Mouse (Mus musculus): Measurements from ENCODE around the gene Pkdrej.
"Not testable (repeated sequence)": the region's sequence is repeated elsewhere in the genome, so short reads cannot be mapped to it uniquely, and the experiment has no call there.

The Pkdrej gene

DNA sequence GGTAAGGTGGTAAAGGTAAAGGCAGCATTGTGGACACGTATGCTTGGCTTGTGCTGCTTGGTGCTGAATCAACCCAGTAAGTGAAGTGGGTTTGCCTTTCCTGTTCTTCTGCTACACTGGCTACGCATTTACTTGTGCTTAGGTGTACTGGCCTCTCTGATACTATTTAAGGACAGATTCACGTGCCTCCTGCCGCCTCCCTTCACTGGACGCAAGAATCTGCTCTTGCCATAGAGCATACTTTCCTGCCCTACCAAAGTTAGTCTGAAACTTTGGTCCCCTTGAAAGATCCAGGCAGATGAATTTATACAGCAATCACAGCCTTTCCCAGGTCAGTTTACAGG lies 11.1 kb downstream of the Pkdrej start:
- DNase-seq (ENCODE audit: low spot score in 2 of 2), result no peak

DNA sequence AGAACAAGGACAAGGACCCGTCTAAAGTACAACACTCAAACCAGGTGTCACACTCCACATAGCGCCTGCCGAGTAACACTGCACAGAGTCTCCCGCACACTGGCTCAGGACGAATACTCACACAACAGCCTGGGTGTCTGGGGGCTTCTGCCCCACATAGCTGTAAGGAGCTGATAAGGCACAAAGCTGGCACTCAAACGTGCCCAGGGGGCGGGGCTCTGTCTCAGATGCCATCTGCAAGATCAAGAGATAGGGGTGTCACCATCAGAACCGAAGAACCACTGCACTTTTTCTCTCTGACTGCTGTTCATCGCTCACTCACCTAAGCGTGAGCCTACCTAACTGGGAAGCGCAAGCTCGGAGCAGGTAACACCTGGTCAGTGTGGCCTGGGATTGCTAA lies 12.4 kb downstream of the Pkdrej start:
- no peak for DNase-seq (ENCODE audit: low spot score in 2 of 2)

DNA sequence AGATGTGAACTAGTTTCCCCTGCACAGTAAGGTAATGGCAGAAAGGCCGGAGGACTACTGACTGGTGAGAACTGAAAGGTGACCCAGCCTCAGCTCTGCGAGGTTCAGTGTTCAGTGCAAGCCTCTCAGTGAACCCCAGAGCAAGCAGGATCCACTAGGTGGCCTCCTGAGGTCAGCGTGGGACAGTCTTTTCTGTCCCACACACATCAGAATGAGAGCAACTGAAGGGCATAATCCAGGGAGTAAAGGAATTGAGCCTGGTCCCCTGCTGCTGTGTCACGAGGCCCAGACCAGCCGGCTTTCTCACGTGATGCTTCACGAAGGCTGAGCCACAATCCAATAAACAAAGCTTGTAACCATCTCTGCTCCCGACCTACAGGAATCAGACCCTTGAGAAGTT lies 13.1 kb downstream of the Pkdrej start:
- DNase-seq (ENCODE audit: low spot score in 2 of 2), result no peak

DNA sequence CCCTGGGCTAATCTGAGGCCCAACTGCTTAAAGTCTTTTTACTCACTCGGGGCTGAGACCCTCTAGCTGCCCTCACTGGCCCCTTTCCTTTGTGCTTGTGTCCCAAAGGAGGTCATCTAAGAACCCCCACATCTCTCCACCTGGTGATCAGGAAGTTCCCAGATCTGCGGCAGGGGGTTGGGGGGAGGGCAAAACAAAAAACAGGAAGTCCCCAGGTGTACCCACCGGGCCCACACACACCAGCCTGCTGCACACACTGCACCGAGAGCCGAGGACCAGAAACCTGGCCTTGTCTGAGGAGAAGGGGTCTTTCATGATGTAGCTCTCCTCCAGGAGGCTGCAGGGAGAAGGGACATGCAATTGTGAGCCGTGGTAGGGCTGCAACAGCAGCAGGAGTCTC lies 13.5 kb downstream of the Pkdrej start:
- DNase-seq (ENCODE audit: low spot score in 2 of 2), result no peak

DNA sequence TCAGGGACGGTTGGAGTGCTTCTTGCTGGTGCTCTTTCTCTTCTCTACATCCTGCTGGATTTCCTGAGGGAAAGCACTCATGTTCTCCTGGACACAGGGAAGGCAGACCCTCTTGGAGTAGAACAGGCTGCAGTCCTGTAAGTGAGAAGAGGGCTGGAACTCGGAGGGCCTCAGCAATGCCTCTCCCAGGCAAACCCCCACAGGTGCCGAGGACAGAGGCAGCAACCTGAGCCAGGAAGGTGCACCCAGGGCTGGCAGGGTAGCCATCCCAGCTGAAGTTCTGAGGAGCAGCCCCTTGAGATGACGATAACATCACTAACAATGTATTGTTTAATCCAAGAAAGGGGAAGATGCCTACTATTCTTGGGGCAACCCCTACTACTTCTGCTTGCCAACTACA lies 14.1 kb downstream of the Pkdrej start:
- no peak for DNase-seq (ENCODE audit: low spot score in 2 of 2)

DNA sequence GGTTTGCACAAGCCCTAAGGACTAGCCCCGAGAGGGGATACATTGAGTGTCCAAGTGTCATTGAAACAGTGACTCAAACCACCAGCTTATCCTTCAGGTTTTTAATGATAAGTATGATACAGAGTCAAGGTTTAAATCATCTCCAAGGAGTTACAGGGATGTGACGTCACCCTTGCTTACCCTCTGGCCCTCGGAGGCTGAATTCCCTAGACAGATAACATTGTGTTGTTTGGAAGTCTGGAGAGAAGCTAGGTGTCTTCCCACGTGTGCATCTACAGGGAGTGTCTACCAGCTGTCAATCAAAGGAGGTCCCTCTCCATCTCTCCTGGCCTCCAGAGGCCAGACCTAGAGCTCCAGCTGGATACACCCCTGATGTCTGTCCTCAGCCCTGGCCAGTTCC lies 14.6 kb downstream of the Pkdrej start:
- DNase-seq (ENCODE audit: low spot score in 2 of 2), result no peak

DNA sequence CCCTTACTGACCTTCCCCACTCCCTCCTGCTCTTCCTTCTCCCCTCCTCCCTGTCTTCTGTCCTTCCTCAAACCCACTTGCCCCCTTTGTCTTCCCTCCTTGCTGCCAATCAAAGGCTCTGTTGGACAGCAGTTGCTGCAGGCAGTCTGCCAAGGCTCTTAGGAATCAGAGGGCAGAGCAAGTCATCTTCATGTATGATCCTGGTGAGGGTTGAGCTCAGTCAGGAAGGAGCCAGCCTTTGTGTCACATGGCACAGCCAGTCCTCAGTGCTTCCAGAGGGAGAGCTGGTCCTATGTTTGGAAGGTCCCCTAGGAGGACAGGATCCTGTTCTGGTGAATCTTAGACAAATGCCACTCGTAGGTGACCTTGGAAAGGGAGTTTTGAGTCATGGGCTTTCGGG lies 18.6 kb downstream of the Pkdrej start:
- DNase-seq (ENCODE audit: low spot score in 2 of 2), result peak; percentile 35 to 50

DNA sequence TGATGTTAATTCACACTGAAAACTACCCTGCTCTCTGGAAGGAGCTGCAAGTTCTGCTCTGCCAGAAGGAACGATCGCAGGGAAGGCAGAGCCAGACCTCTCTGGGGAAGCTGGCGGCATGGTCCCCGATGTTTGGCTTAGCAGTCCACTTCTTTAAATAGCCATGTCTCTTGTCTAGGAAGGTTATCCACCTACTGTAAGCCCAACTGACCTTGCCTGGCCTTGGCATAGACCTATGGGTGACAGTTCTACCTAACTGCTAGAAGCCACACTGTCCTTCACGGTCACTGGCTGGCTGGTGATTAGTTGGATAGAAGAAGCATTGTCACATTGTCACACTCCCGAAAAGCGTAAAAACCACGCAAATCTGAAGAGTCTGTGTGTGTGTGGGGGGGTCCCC lies 22.9 kb downstream of the Pkdrej start:
- peak; percentile 62 to 68 for DNase-seq (ENCODE audit: low spot score in 2 of 2)

DNA sequence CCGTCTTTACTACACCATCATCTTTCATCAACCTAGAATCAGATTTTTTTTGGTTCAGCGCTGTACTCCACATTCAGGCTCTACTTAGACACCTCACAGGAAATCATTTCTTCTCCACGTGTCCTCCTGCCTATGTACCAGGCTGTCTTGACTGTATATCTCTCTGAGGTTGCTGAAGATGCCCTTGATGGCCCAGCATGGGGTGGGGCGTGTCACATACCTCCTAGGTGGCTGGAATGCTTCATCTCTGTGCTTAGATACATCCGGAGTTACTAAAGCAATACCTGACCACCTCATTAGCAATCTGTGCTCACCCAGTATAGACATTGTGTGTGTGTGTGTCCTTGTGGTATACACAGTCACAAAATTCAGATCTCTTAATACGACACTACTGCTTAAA lies 26.0 kb downstream of the Pkdrej start:
- no peak for DNase-seq (ENCODE audit: low spot score in 2 of 2)

DNA sequence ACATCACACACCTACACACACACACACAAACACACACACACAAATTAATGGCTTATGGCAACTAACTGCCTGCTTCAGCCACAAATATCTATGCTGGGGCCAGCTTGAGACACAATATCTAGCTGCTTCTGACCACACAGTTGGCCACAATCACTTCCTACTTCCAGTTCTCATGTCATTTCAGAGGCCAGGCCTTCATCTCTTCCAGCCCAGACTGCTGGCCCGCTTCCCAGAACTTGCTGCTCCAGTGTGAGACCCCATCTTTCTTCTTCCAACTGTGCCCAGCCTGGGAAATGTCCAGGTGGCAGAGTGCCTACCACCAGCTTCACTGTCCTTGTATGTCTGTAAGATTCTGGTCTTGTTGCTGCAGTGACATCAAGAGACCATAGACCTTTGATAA lies 28.7 kb downstream of the Pkdrej start:
- peak; percentile 57 to 73 for DNase-seq (ENCODE audit: low spot score in 2 of 2)

DNA sequence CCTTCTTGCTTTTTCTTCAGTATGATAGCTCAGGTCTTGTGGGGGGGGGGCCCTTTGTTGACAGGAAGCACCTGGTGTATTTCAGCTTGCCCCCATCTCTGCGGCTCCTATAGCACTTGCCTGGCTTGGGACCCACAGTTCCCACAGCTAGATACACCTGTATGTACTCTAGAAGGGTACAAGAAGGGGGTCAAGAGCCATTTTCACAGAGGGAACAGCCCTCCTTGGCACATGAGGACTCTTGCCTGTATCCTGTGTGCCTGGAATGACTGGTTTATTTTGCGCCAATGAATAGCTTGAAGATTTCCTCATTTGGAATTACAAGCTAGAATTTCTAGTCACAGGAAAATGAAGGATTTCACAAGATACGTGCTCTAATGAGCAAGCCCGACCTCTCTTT lies 30.1 kb downstream of the Pkdrej start:
- no peak for DNase-seq (ENCODE audit: low spot score in 2 of 2)

DNA sequence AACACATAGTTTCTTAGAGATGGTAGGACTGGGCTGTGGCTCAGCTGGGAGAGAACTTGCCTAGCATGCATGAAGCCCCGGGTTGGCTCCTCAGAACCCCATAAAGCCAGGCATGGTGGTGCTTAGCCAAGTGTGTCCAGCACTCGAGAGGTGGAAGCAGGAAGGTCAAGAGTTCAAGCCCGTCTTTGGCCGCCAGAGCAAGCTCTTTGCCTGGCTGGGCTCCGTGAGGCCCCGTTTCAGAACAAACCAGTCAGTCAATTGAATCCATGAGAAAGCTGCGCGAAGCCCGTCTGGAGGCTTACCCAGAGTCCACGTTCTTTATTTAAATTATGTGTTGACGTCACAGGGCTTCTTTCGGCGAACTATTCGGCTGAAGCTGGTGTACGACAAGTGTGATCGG lies 32.9 kb downstream of the Pkdrej start:
- DNase-seq (ENCODE audit: low spot score in 2 of 2), result no peak

DNA sequence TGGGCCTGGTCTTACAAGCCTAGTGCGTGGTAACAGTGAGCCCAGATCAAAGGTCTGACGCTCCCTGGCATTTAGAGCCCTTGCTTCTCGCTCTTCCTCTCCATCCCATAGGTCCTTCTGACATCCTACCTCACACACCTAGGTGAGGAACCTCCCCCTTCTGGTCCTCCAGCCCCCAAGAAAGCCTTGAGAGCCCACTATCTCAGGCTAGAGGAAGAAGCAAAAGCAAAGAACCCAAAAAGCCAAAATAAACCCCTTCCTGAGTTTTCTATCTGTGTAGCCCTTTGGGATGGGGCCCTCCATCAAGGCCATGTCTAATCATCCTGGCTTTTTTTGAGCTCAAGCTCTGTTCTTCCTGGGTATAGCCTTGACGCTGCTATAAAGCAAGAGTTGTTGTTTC lies 33.5 kb downstream of the Pkdrej start:
- no peak for DNase-seq (ENCODE audit: low spot score in 2 of 2)

DNA sequence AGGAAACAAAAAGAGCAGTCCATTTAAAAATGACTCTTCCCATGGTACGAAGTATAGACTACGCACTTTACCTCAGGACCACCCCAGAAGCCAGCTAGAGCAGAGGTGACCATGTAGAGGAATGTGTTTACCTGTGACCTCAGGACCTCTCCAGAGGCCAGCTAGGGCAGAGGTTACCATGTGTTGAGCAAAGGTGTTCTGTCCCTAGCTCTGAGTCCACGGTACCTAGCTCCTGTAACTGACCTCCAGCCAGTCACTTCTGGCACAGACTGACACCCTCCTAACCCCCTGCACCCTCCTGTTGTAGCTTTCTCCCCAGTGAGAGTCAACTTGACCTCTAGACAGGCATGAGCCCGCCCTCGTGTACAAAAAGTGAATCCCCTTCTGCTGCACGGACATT lies 34.1 kb downstream of the Pkdrej start:
- DNase-seq (ENCODE audit: low spot score in 2 of 2), result no peak

DNA sequence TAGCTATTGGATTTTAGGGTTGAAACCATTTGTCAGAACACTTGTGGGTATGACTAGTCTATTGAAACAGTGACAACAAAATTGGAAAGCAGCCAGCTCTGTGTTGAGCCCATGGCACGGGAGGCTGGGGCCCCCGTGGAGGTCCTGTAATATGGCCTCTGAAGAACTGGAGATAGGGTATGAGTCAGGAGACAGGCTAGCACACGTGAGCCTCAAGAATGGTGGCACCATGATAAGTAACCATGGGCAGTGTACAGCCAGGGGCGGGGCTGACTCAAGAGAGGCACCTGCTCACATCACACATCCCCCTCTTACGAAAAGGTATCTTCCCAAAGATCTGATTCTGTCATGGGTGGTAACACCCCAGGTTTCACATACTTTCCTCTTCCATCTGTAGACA lies 34.8 kb downstream of the Pkdrej start:
- no peak for DNase-seq (ENCODE audit: low spot score in 2 of 2)

DNA sequence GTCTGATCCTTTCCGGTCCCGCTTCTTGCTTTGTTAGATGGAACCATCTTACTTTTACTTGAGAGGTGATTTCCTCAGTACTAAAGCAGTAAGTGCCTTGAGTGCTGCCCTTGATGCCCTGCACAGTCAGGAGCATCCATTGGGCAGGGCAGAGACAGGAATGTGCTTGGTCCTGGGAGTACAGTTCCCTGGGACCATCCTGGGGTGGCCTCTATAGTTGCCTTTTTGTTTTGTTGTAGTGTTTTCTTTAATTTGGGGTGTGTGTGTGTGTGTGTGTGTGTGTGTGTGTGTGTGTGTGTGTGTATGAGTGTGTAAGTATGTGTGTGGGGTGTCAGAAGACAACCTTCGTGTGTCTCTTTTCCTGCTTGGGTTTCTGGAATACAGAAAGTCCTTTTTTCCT lies 37.2 kb downstream of the Pkdrej start:
- DNase-seq (ENCODE audit: low spot score in 2 of 2), result no peak

DNA sequence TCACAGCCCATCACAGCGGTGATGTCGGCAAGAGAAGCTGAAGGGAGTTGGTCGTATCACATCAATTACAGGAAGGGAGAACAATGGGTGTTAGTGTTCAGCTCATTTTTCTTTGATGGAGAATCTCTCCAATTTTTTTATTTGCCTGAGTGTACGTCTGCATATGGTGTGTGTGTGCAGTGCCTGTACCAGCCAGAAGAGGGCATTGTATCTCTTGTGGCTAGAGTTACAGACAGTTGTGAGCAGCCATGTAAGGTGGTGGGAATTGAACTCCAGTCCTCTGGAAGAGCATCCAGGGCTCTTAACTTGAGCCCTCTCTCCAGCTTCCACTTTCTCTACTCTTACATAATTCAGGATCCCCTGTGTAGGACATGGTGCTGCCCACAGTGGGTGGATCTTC lies 38.4 kb downstream of the Pkdrej start:
- no peak for DNase-seq (ENCODE audit: low spot score in 2 of 2)

DNA sequence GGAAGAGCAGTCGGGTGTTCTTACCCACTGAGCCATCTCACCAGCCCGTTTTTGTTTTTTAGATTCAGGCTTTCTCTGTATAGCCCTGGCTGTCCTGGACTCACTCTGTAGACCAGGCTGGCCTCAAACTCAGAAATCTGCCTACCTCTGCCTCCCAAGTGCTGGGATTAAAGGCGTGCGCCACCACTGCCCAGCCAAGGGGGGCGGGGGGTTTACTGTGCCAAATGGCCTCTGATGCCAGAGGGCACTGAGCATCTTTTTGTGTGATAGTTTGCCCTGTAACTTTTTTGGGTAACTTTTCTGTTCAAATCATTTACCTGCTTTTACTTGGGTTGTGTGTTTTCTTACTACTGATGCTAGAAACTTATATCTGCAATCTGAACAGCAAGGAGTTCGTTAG lies 42.6 kb downstream of the Pkdrej start:
- DNase-seq (ENCODE audit: low spot score in 2 of 2), result not testable (repeated sequence)

DNA sequence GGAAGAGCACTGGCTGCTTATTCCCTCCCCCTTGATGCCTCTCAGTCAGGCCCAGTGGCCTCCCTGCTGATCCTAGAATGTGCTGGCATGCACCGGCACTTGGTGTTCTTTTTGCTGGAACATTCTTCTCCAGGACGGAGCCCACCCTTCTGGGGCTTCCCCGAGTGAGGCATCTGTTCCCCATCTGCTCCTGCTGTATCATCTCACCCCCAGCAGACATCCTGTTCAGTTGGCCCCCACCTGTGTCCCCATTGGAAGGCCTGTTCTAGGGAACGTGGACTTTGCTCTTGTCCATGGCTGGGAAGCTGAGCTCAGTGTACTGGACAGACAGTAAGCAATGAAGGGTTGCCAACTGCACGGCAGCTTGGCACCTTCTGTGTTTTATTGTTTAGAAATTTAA lies 44.8 kb downstream of the Pkdrej start:
- peak in 1 of 2 experiments; percentile 30 for DNase-seq (ENCODE audit: low spot score in 2 of 2)

DNA sequence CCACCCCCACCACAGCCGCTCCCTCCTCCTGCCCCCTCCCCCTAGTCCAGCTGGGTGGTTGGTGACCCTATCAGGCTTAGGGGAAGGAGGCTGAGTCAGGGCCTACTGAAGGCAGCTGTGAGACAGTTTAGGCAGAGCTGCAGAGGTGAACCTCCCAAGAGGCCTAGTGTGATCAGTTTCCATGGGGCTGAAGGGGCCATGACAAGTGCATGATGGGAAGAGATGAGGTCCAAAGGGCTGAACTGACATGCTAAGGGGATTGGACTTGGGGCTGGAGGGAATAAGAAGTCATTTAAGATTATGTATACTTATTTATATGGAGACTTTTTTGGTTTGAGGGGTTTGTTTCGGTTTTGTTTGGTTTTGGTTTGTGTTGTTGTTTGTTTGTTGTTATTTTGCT lies 45.3 kb downstream of the Pkdrej start:
- DNase-seq (ENCODE audit: low spot score in 2 of 2), result no peak

DNA sequence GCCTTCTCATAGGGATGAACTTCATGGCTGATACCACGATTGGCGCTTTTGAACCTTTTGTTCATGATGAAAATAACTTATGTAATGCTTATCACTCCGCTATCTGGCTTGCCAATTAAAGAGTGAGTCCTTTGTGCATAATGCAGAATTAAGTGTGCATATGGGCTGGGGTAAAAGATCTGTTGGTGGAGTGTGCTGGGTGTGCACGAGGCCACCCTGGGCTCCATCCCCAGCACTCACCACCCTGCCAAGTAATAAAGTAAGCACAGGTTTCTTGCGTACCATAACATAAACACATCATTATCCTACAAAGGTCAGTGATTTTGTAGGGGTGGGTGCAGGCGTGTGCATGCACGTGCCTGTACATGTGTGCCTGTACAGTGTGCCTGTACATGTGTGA lies 46.5 kb downstream of the Pkdrej start:
- no peak for DNase-seq (ENCODE audit: low spot score in 2 of 2)

DNA sequence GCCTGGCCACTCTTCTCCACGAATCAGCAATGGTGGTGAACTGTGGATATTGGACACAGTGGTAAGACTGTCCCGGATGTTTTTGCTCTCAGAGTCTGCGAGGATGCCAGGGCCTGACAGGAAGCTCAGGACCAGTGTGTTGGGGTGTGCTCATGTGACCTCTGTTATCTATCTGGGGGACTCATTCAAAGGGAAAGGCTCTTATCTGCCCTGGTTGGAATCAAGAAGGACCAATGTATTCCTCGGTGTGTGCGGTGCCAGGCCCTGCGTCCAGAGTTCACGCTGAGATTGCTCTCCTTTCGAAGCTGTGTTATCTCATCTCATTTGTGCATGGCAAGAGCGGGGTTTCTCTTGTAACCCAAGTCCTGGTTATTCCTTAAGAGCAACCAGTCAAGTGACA lies 47.1 kb downstream of the Pkdrej start:
- DNase-seq (ENCODE audit: low spot score in 2 of 2), result no peak

DNA sequence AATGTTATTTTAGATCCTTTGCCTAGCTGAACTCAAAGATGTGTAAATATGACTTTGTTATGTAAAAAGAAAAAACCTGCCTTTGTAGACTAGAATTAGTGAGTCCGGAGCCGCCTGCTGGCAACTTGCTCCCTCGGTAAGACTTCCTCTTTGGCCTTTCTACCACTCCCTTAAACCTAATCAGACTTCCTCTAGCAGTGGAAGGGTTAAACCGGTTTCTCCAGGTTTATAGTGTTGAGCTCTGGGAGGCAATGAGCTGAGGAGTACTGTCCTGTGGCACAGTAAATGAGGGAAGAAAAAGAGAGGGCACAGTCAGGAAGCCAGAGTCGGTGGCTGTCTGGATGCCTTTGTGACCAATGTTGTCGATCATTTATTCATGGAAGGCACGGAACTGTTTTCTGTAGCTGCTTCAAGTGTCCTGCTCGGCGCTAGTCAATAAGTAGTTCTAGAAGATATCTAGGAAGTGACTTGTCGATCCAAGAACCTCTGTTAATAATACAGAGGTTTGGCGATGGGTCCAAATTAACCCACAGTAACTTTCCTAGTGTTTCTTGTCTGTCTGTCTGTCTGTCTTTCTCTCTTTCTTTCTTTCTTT lies 49.3 kb downstream of the Pkdrej start:
- no peak for DNase-seq (ENCODE audit: low spot score in 2 of 2)

DNA sequence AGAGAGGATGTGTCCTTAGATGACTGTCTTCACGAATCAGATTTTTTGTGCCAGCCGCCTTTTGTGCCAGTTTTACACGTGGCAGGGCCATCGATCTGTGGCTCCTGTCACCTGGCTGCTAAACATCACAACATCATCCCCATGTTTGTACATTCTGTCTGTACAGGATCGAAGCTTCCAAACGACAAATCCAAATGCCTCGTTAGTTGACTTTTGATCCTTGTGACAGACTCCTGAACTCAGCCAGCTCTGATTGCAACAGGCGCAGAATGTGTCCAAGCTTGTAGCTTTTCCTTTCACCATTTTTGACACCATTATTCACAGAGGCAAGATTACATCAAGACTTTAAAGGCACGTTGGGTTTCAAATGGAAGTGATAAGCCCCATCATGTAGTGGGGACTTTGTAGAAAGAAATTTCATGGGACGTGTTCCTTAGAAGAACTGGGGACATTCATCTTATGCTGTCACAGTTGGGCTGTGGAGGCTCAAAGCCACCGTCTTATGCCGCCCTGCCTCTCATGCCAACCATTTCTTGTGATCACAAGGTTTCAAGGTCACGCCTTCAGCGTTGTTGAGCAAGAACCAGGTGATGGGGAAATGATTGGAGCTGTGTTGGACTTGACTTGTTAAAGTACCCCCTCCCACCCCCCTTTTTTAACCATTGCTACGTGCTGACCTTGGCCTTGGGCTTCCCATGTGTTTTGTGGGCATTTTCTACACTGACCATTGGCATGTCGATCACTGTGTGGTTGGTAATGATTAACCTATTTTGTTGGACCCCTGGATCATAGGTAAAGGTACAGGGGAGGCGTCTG lies 50.0 kb downstream of the Pkdrej start:
- DNase-seq (ENCODE audit: low spot score in 2 of 2), result no peak

Measured in heart, adult 9 months (tissue).